Mouse (Mus musculus) spleen, adult 2 months (tissue): ENCODE data around the gene Pkd2l1.

Source experiments
- CTCF ChIP-seq: fragments of 200-500 bp; IDR thresholded peaks from 2 replicates; pipeline ENCODE4 v1.5.1; 2011; ENCODE audit warnings: mild to moderate bottlenecking, inconsistent platforms; ENCODE audit not compliant: insufficient read depth, insufficient read length, insufficient replicate concordance; ENCODE audit errors: extremely low read depth
- POLR2A ChIP-seq: fragments of 200-500 bp; IDR thresholded peaks from 2 replicates; pipeline ENCODE4 v1.6.1; 2011; ENCODE audit warnings: low read depth, low read length, inconsistent platforms

DNA sequence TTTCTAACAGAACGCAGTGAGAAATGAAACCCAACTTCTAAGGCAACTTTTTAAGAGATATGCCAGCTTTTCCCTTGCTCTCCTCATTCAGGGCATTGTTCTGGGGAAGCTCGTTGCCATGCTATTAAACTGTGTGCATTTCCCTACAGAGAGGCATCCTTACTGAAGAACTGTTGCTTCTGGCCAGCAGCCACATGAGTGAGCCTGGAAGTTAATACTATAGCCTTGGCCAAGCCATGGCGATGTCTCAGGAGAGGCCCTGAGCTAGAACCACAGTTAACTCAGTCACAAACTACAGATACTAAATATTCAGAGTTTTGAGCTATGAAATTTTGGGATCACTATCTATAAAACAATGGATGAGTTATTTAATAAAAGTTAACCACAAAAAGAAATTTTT is 89.2 kb downstream of the Pkd2l1 start:
- TF ChIP-seq POLR2A (no peak), CTCF (no peak)
